Comparison of ENCODE assay signal across 17 mouse cellular contexts in genomic region chr9:27640611-27641010, GRCm38 (mm10).
"Had no signal": no experiment of that assay in that cellular context is flagged by ENCODE, and none has a peak within 500 bp of the region (broad histone marks: within the 10 kb centered on the region; RNA-seq: fewer than 3 reads in every experiment).

No protein-coding gene starts in this region.

- H3K4me3 ChIP-seq: liver, embryonic 15.5 days; lung, embryonic 15.5 days; megakaryocyte, embryonic 14.5 days; midbrain, embryonic 13.5 days; neural tube, embryonic 12.5 days had no signal

- H3K9me3 ChIP-seq: liver, embryonic 15.5 days; lung, embryonic 15.5 days; midbrain, embryonic 13.5 days; neural tube, embryonic 12.5 days had no signal

- H3K9ac ChIP-seq: liver, embryonic 15.5 days; liver, postnatal 0 days; lung, embryonic 15.5 days; midbrain, embryonic 13.5 days; neural tube, embryonic 12.5 days had no signal

- H3K27ac ChIP-seq: liver, embryonic 15.5 days; lung, embryonic 15.5 days; macrophage; midbrain, embryonic 13.5 days; neural tube, embryonic 12.5 days had no signal

- H3K4me2 ChIP-seq: liver, embryonic 15.5 days; lung, embryonic 15.5 days; midbrain, embryonic 11.5 days; midbrain, embryonic 13.5 days; neural tube, embryonic 12.5 days had no signal

- H3K27me3 ChIP-seq: liver, embryonic 15.5 days; lung, embryonic 15.5 days; megakaryocyte, embryonic 14.5 days; midbrain, embryonic 13.5 days; neural tube, embryonic 12.5 days had no signal

- H3K4me1 ChIP-seq: liver, embryonic 15.5 days; lung, embryonic 15.5 days; midbrain, embryonic 13.5 days; neural tube, embryonic 12.5 days had no signal

- DNase-seq: liver, postnatal 0 days; lung, adult 2 months; lung, postnatal 14 days; lung, postnatal 36 days; right cerebral cortex, postnatal 14 days; thymus, adult 18-20 months; thymus, postnatal 14 days; thymus, postnatal 36 days had no signal

- H3K36me3 ChIP-seq: liver, embryonic 15.5 days; lung, embryonic 15.5 days; midbrain, embryonic 13.5 days; neural tube, embryonic 12.5 days had no signal

- ATAC-seq: liver, postnatal 0 days; lung, postnatal 0 days; midbrain, embryonic 13.5 days; midbrain, embryonic 16.5 days had no signal
